Mouse (Mus musculus): ENCODE results near the gene Fam117b. TPM values are rescaled to one million over a fixed set of nuclear protein-coding genes. Genes with fewer than 3 reads are reported as not detected.
A peak's percentile ranks its signal among the peaks of the same experiment; 100 is the strongest.

Fam117b gene
- polyA plus RNA-seq, 1 experiment from 2014 or later = 2.9 TPM

DNA sequence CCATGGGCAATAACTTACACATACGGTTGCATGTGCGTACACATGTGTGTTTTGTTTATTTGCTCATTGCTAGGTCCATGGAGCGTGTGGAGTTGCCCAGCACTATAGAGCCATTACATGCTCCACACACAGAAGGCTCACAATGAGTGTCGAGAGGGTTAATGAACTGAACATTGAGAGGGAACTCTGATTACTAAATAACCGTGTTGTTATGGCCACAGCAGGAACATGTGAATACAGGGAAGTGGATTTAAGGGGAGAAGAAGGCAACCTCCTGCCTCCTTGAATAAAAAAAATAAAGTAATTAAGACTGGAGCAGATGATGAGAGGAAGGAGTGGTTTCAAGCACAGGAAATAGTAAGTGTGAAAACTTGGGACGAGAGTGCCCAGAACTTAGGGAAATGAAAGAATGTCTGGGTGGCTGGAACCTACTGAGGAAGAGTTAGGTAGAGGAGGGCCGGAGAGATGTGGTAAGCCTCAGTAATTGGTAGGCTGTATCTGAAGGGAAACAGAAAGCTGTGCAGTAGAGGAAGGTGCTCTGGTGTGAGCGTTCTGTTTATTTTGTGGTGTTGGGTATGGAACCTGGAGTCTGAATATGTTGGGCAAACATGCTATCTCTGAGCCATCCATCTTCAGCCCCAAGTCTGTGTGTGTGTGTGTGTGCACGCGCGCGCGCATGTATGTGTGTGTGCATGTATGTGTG lies 5.8 kb upstream of the Fam117b start:
- Histone ChIP-seq H3K9me3 (replicated peaks; ENCODE audit: control insufficient read depth, low read length) (no peaks in the 10 kb centered on the region), H3K4me1 (ENCODE audit: control insufficient read depth, insufficient read depth, low read length) (no peaks in the 10 kb centered on the region), H3K4me3 (ENCODE audit: low read length) (no peak overlapping the region), H3K4me2 (ENCODE audit: low read depth, low read length) (no peak overlapping the region), H3K27me3 (ENCODE audit: control insufficient read depth, insufficient read depth, low read length) (no peaks in the 10 kb centered on the region), H3K27ac (ENCODE audit: low read length) (no peak overlapping the region), H3K36me3 (ENCODE audit: control insufficient read depth, insufficient read depth) (no peaks in the 10 kb centered on the region), H3K9ac (ENCODE audit: low read length) (no peak overlapping the region)
- 85% methylated on average over 13 of the region's 13 CpGs for WGBS
- no peak for ATAC-seq (replicated peaks; ENCODE audit: extremely low read depth, insufficient read depth, low FRiP score)

GRCm38 (mm10) chr1:59907700-59908099 lies 5.1 kb upstream of the Fam117b start:
- Histone ChIP-seq H3K27ac (ENCODE audit: low read length) (no peak overlapping the region), H3K27me3 (ENCODE audit: control insufficient read depth, insufficient read depth, low read length) (no peaks in the 10 kb centered on the region), H3K4me1 (ENCODE audit: control insufficient read depth, insufficient read depth, low read length) (no peaks in the 10 kb centered on the region), H3K9ac (ENCODE audit: low read length) (no peak overlapping the region), H3K9me3 (replicated peaks; ENCODE audit: control insufficient read depth, low read length) (no peaks in the 10 kb centered on the region), H3K36me3 (ENCODE audit: control insufficient read depth, insufficient read depth) (no peaks in the 10 kb centered on the region), H3K4me3 (ENCODE audit: low read length) (no peak overlapping the region), H3K4me2 (ENCODE audit: low read depth, low read length) (no peak overlapping the region)
- 9% methylated on average over 2 of the region's 2 CpGs for WGBS
- no peak for ATAC-seq (replicated peaks; ENCODE audit: extremely low read depth, insufficient read depth, low FRiP score)

DNA sequence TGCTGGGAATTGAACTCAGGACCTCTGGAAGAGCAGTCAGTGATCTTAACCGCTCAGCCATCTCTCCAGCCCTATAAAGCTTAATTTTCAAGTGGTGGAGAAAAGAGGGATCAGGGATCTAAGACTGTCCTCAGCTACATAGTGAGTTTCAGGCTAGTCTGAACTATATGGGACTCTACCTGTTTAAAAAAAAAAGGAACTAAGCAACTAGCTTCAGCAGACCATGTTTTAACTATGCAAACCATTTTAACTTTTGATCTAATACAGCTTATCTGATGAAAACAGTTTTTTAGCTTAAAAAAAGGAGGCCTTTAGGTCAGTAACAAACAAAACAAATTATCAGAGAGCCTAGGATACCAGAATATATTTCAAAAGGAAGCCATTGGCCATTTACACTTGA lies 1.9 kb upstream of the Fam117b start:
- H3K4me3 ChIP-seq (ENCODE audit: low read length) = no peak overlapping the region
- no peaks in the 10 kb centered on the region for H3K36me3 ChIP-seq (ENCODE audit: control insufficient read depth, insufficient read depth)
- H3K4me2 ChIP-seq (ENCODE audit: low read depth, low read length) = no peak overlapping the region
- no peak for ATAC-seq (replicated peaks; ENCODE audit: extremely low read depth, insufficient read depth, low FRiP score)
- H3K27ac ChIP-seq (ENCODE audit: low read length) = no peak overlapping the region
- WGBS = 92% methylated on average over 1 of the region's 1 CpGs
- H3K4me1 ChIP-seq (ENCODE audit: control insufficient read depth, insufficient read depth, low read length) = peaks cover 21% of the 10 kb centered on the region
- no peaks in the 10 kb centered on the region for H3K9me3 ChIP-seq (replicated peaks; ENCODE audit: control insufficient read depth, low read length)
- no peak overlapping the region for H3K9ac ChIP-seq (ENCODE audit: low read length)
- H3K27me3 ChIP-seq (ENCODE audit: control insufficient read depth, insufficient read depth, low read length) = no peaks in the 10 kb centered on the region

GRCm38 (mm10) chr1:59913195-59913868 lies 526 bp downstream of the Fam117b start:
- H3K36me3 ChIP-seq (ENCODE audit: control insufficient read depth, insufficient read depth) = no peaks in the 10 kb centered on the region
- under 1% methylated on average over 78 of the region's 98 CpGs for WGBS
- H3K4me1 ChIP-seq (ENCODE audit: control insufficient read depth, insufficient read depth, low read length) = peaks cover 28% of the 10 kb centered on the region
- no peaks in the 10 kb centered on the region for H3K9me3 ChIP-seq (replicated peaks; ENCODE audit: control insufficient read depth, low read length)
- peak overlapping the region; percentile 73 for H3K4me2 ChIP-seq (ENCODE audit: low read depth, low read length)
- H3K9ac ChIP-seq (ENCODE audit: low read length) = peak overlapping the region; percentile 85
- peak overlapping the region; percentile 76 for H3K4me3 ChIP-seq (ENCODE audit: low read length)
- peak overlapping the region; percentile 94 for H3K27ac ChIP-seq (ENCODE audit: low read length)
- H3K27me3 ChIP-seq (ENCODE audit: control insufficient read depth, insufficient read depth, low read length) = no peaks in the 10 kb centered on the region
- peak; percentile 41 for ATAC-seq (replicated peaks; ENCODE audit: extremely low read depth, insufficient read depth, low FRiP score)

- peak overlapping the region; percentile 73 for H3K4me2 ChIP-seq (ENCODE audit: low read depth, low read length)
- peaks cover 29% of the 10 kb centered on the region for H3K4me1 ChIP-seq (ENCODE audit: control insufficient read depth, insufficient read depth, low read length)
- peak overlapping the region; percentile 94 for H3K27ac ChIP-seq (ENCODE audit: low read length)
- no peaks in the 10 kb centered on the region for H3K27me3 ChIP-seq (ENCODE audit: control insufficient read depth, insufficient read depth, low read length)
- no peaks in the 10 kb centered on the region for H3K36me3 ChIP-seq (ENCODE audit: control insufficient read depth, insufficient read depth)
- peak overlapping the region; percentile 85 for H3K9ac ChIP-seq (ENCODE audit: low read length)
- H3K4me3 ChIP-seq (ENCODE audit: low read length) = peak overlapping the region; percentile 76
- WGBS = 5% methylated on average over 12 of the region's 12 CpGs
- H3K9me3 ChIP-seq (replicated peaks; ENCODE audit: control insufficient read depth, low read length) = no peaks in the 10 kb centered on the region
- no peak for ATAC-seq (replicated peaks; ENCODE audit: extremely low read depth, insufficient read depth, low FRiP score)
Observed at GRCm38 (mm10) chr1:59913869-59914225, 1.0 kb downstream of the Fam117b start.

- H3K4me2 ChIP-seq (ENCODE audit: low read depth, low read length) = peak overlapping the region; percentile 73
- no peaks in the 10 kb centered on the region for H3K9me3 ChIP-seq (replicated peaks; ENCODE audit: control insufficient read depth, low read length)
- no peak overlapping the region; the same call in 1 of the 2 replicates for H3K9ac ChIP-seq (ENCODE audit: low read length)
- H3K36me3 ChIP-seq (ENCODE audit: control insufficient read depth, insufficient read depth) = no peaks in the 10 kb centered on the region
- no peak for ATAC-seq (replicated peaks; ENCODE audit: extremely low read depth, insufficient read depth, low FRiP score)
- peaks cover 29% of the 10 kb centered on the region for H3K4me1 ChIP-seq (ENCODE audit: control insufficient read depth, insufficient read depth, low read length)
- no peak overlapping the region for H3K27ac ChIP-seq (ENCODE audit: low read length)
- WGBS = 49% methylated on average over 3 of the region's 3 CpGs
- no peaks in the 10 kb centered on the region for H3K27me3 ChIP-seq (ENCODE audit: control insufficient read depth, insufficient read depth, low read length)
- H3K4me3 ChIP-seq (ENCODE audit: low read length) = peak overlapping the region; percentile 76
Observed at GRCm38 (mm10) chr1:59914799-59915198, 2.0 kb downstream of the Fam117b start.

GRCm38 (mm10) chr1:59915843-59916610 lies 3.2 kb downstream of the Fam117b start:
- H3K9ac ChIP-seq (ENCODE audit: low read length) = peak overlapping the region; percentile 34; the same call in 1 of the 2 replicates
- no peak for ATAC-seq (replicated peaks; ENCODE audit: extremely low read depth, insufficient read depth, low FRiP score)
- H3K27ac ChIP-seq (ENCODE audit: low read length) = peak overlapping the region; percentile 86
- H3K9me3 ChIP-seq (replicated peaks; ENCODE audit: control insufficient read depth, low read length) = no peaks in the 10 kb centered on the region
- peak overlapping the region; percentile 42 for H3K4me2 ChIP-seq (ENCODE audit: low read depth, low read length)
- no peaks in the 10 kb centered on the region for H3K36me3 ChIP-seq (ENCODE audit: control insufficient read depth, insufficient read depth)
- H3K4me3 ChIP-seq (ENCODE audit: low read length) = 0 out of 2 replicates have a peak overlapping the region, but pooled peaks have one; percentile 3
- peaks cover 29% of the 10 kb centered on the region for H3K4me1 ChIP-seq (ENCODE audit: control insufficient read depth, insufficient read depth, low read length)
- H3K27me3 ChIP-seq (ENCODE audit: control insufficient read depth, insufficient read depth, low read length) = no peaks in the 10 kb centered on the region
- WGBS = 56% methylated on average over 10 of the region's 10 CpGs

- no peaks in the 10 kb centered on the region for H3K36me3 ChIP-seq (ENCODE audit: control insufficient read depth, insufficient read depth)
- H3K9me3 ChIP-seq (replicated peaks; ENCODE audit: control insufficient read depth, low read length) = no peaks in the 10 kb centered on the region
- H3K4me1 ChIP-seq (ENCODE audit: control insufficient read depth, insufficient read depth, low read length) = peaks cover 29% of the 10 kb centered on the region
- no peak overlapping the region for H3K9ac ChIP-seq (ENCODE audit: low read length)
- H3K27ac ChIP-seq (ENCODE audit: low read length) = no peak overlapping the region
- no peak for ATAC-seq (replicated peaks; ENCODE audit: extremely low read depth, insufficient read depth, low FRiP score)
- no peak overlapping the region for H3K4me3 ChIP-seq (ENCODE audit: low read length)
- H3K27me3 ChIP-seq (ENCODE audit: control insufficient read depth, insufficient read depth, low read length) = no peaks in the 10 kb centered on the region
- 80% methylated on average over 3 of the region's 3 CpGs for WGBS
- no peak overlapping the region for H3K4me2 ChIP-seq (ENCODE audit: low read depth, low read length)
Observed at GRCm38 (mm10) chr1:59917401-59917800, 4.6 kb downstream of the Fam117b start.

DNA sequence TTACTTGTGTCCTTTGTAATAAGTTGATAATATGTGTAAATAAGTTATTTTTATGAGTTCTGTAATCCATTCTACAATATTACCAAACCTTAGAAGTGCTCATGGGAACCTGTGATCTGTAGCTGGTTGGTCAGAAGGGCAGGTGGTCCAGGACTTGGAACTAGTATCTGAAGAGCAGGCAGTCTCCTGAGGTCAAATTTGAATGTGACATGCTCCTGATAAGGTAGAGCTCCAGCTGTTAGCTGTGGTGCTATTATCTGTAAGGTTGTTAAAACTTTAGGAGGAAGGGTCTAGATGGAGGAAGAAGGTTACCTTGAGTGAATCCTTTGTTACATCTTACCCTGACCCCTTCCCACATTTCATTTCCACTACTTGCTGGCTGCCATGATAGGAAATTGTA lies 5.3 kb downstream of the Fam117b start:
- Histone ChIP-seq H3K9me3 (replicated peaks; ENCODE audit: control insufficient read depth, low read length) (no peaks in the 10 kb centered on the region), H3K9ac (ENCODE audit: low read length) (no peak overlapping the region), H3K4me3 (ENCODE audit: low read length) (no peak overlapping the region), H3K36me3 (ENCODE audit: control insufficient read depth, insufficient read depth) (0 out of 2 replicates have a peak, but pooled peaks cover 3% of the 10 kb centered on the region), H3K4me1 (ENCODE audit: control insufficient read depth, insufficient read depth, low read length) (peaks cover 29% of the 10 kb centered on the region), H3K4me2 (ENCODE audit: low read depth, low read length) (no peak overlapping the region), H3K27ac (ENCODE audit: low read length) (no peak overlapping the region), H3K27me3 (ENCODE audit: control insufficient read depth, insufficient read depth, low read length) (no peaks in the 10 kb centered on the region)
- ATAC-seq (replicated peaks; ENCODE audit: extremely low read depth, insufficient read depth, low FRiP score) = no peak
